Mouse (Mus musculus): Measurements from ENCODE around the gene Gipc3. TPM values are rescaled to one million over a fixed set of nuclear protein-coding genes. Genes with fewer than 3 reads are reported as not detected.

The Gipc3 gene
- total and polyA plus RNA-seq, 3 experiments: 0.08 to 0.09 TPM; not detected in 1

- dilution Hi-C loops (cut with MboI; ENCODE audit: extremely low pct_ligation_motif_present, extremely low pct_unique_long_range_greater_than_20kb, low sequenced_read_pairs): no loop called here
- Histone ChIP-seq H3K9ac (ENCODE audit: insufficient read depth, low read depth) (no peak overlapping the region), H3K9me3 (replicated peaks; ENCODE audit: low read length) (no peaks in the 10 kb centered on the region), H3K36me3 (replicated peaks in 1 of 2; ENCODE audit: control insufficient read depth in 1 of 2, insufficient read depth in 1 of 2, low read length in 1 of 2) (peaks cover 0 to 21% of the 10 kb centered on the region in 2 experiments), H3K27ac (ENCODE audit: insufficient read depth, low read depth) (no peak overlapping the region), H3K27me3 (replicated peaks) (no peaks in the 10 kb centered on the region), H3K4me1 (ENCODE audit: control insufficient read depth in 1 of 2, insufficient read depth in 2 of 2) (peaks cover 49 to 88% of the 10 kb centered on the region in 2 experiments), H3K79me2 (replicated peaks; ENCODE audit: control insufficient read depth, extremely low read depth, insufficient read depth, poor library complexity, severe bottlenecking) (peaks cover 56% of the 10 kb centered on the region), H3K4me3 (replicated peaks in 1 of 3; ENCODE audit: low read depth in 2 of 3, low read length in 2 of 3, poor library complexity in 1 of 3) (peak overlapping the region in 1 of 3 experiments; percentile 82), H3K4me2 (ENCODE audit: insufficient read depth, low read depth, poor library complexity, severe bottlenecking) (0 out of 2 replicates have a peak overlapping the region, but pooled peaks have one; percentile 5)
- TF ChIP-seq NRF1 (IDR thresholded peaks at IDR 0.05; ENCODE audit: low read depth, low read length) (no peak), ETS1 (conservative IDR thresholded peaks at IDR 0.05; ENCODE audit: low read depth, low read length) (no peak), MAFK (IDR thresholded peaks at IDR 0.05; ENCODE audit: insufficient replicate concordance, low read length) (no peak), CTCF (conservative IDR thresholded peaks at IDR 0.05 in 1 of 2, IDR thresholded peaks at IDR 0.05 in 1 of 2; ENCODE audit: low read depth in 2 of 2, low read length in 2 of 2) (no peak), TBP (conservative IDR thresholded peaks at IDR 0.05; ENCODE audit: low read depth, low read length) (no peak), CHD1 (IDR thresholded peaks at IDR 0.05; ENCODE audit: low read depth, low read length) (no peak), ZKSCAN1 (IDR thresholded peaks at IDR 0.05; ENCODE audit: borderline replicate concordance, low read depth, low read length) (no peak), JUND (conservative IDR thresholded peaks at IDR 0.05; ENCODE audit: low read depth, low read length) (no peak), IRF4 (IDR thresholded peaks at IDR 0.05; ENCODE audit: low read depth, low read length) (no peak), EP300 (IDR thresholded peaks at IDR 0.05; ENCODE audit: low read length) (no peak), UBTF (IDR thresholded peaks at IDR 0.05; ENCODE audit: low read depth, low read length) (no peak), MEF2A (IDR thresholded peaks at IDR 0.05; ENCODE audit: borderline replicate concordance, low read depth, low read length) (no peak), USF1 (IDR thresholded peaks at IDR 0.05; ENCODE audit: low read depth, low read length) (no peak), RAD21 (IDR thresholded peaks at IDR 0.05; ENCODE audit: low read depth, low read length) (no peak), MYC (IDR thresholded peaks at IDR 0.05; ENCODE audit: low read depth, low read length) (no peak), RCOR1 (conservative IDR thresholded peaks at IDR 0.05; ENCODE audit: low read depth, low read length) (no peak), SIN3A (IDR thresholded peaks at IDR 0.05; ENCODE audit: low read length) (no peak)
- no peak for DNase-seq (ENCODE audit: extremely low read depth)
- in situ Hi-C loops (cut with MboI; ENCODE audit: low pct_ligation_motif_present, low pct_unique_long_range_greater_than_20kb, low sequenced_read_pairs): no loop called here
Observed at GRCm38 (mm10) chr10:81295185-81295584, 47.9 kb downstream of the Gipc3 start.

DNA sequence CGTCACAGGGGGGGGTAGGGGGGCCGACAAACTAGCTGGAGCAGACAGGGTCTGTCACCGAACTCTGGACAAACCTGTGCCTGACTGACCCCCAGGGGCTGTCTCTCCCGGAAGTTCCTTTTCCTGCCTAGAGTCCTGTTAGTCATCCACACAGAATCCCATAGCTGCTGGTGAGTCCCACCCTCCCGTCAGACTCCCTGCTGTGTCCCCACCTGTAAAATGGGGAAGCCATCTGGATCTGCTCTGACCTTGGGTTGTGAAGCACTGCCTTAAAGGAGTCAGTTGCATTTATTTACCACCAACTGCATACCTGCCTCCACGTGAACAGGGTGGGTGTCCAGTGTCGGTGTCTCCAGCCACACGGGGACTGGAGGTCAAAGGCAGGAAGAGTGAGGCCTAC is 48.6 kb downstream of the Gipc3 start:
- peaks cover 42 to 82% of the 10 kb centered on the region in 2 experiments for H3K4me1 ChIP-seq (ENCODE audit: control insufficient read depth in 1 of 2, insufficient read depth in 2 of 2)
- no peaks in the 10 kb centered on the region for H3K27me3 ChIP-seq (replicated peaks)
- in situ Hi-C loops (cut with MboI; ENCODE audit: low pct_ligation_motif_present, low pct_unique_long_range_greater_than_20kb, low sequenced_read_pairs) (loop anchor here (5.0 kb wide), 1 partner anchor 48 kb away; the partner anchor contains the start of gene Gipc3), dilution Hi-C loops (cut with MboI; ENCODE audit: extremely low pct_ligation_motif_present, extremely low pct_unique_long_range_greater_than_20kb, low sequenced_read_pairs) (no loop called here)
- H3K27ac ChIP-seq (ENCODE audit: insufficient read depth, low read depth): no peak overlapping the region
- no peak for TF ChIP-seq CHD1 (IDR thresholded peaks at IDR 0.05; ENCODE audit: low read depth, low read length)
- TF ChIP-seq MAFK (IDR thresholded peaks at IDR 0.05; ENCODE audit: insufficient replicate concordance, low read length): no peak
- TF ChIP-seq USF2 (conservative IDR thresholded peaks at IDR 0.05; ENCODE audit: low read depth, low read length): no peak
- no peak for TF ChIP-seq MEF2A (IDR thresholded peaks at IDR 0.05; ENCODE audit: borderline replicate concordance, low read depth, low read length)
- TF ChIP-seq PAX5 (IDR thresholded peaks at IDR 0.05; ENCODE audit: low read length): no peak
- TF ChIP-seq RAD21 (IDR thresholded peaks at IDR 0.05; ENCODE audit: low read depth, low read length): no peak
- TF ChIP-seq MAZ (IDR thresholded peaks at IDR 0.05; ENCODE audit: low read depth, low read length): no peak
- no peak for TF ChIP-seq CHD2 (IDR thresholded peaks at IDR 0.05; ENCODE audit: low read length)
- TF ChIP-seq RCOR1 (conservative IDR thresholded peaks at IDR 0.05; ENCODE audit: low read depth, low read length): no peak
- no peak for TF ChIP-seq TBP (conservative IDR thresholded peaks at IDR 0.05; ENCODE audit: low read depth, low read length)
- no peak for TF ChIP-seq IRF4 (IDR thresholded peaks at IDR 0.05; ENCODE audit: low read depth, low read length)
- TF ChIP-seq SMC3 (IDR thresholded peaks at IDR 0.05; ENCODE audit: low read depth, low read length): no peak
- TF ChIP-seq TCF12 (IDR thresholded peaks at IDR 0.05; ENCODE audit: low read depth, low read length): no peak
- TF ChIP-seq NELFE (IDR thresholded peaks at IDR 0.05; ENCODE audit: low read depth, low read length): no peak
- TF ChIP-seq POLR2A (IDR thresholded peaks at IDR 0.05; ENCODE audit: low read depth, low read length): no peak
- H3K9me3 ChIP-seq (replicated peaks; ENCODE audit: low read length): no peaks in the 10 kb centered on the region
- peak overlapping the region; percentile 23 to 85 (median 82) for H3K4me3 ChIP-seq (replicated peaks in 1 of 3; ENCODE audit: low read depth in 2 of 3, low read length in 2 of 3, poor library complexity in 1 of 3)
- DNase-seq (ENCODE audit: extremely low read depth): no peak
- peaks cover 0 to 21% of the 10 kb centered on the region in 2 experiments for H3K36me3 ChIP-seq (replicated peaks in 1 of 2; ENCODE audit: control insufficient read depth in 1 of 2, insufficient read depth in 1 of 2, low read length in 1 of 2)
- H3K4me2 ChIP-seq (ENCODE audit: insufficient read depth, low read depth, poor library complexity, severe bottlenecking): peak overlapping the region; percentile 59
- peaks cover 53% of the 10 kb centered on the region for H3K79me2 ChIP-seq (replicated peaks; ENCODE audit: control insufficient read depth, extremely low read depth, insufficient read depth, poor library complexity, severe bottlenecking)
- no peak overlapping the region for H3K9ac ChIP-seq (ENCODE audit: insufficient read depth, low read depth)
